Mouse (Mus musculus): Measurements from ENCODE around the gene Pah. TPM values are rescaled to one million over a fixed set of nuclear protein-coding genes. Genes with fewer than 3 reads are reported as not detected.

Gene Pah
- total RNA-seq, 2 experiments from 2014 or later, result 1.5 to 1.8 TPM

GRCm38 (mm10) chr10:87501659-87502042, 19.9 kb upstream of the Pah start:
- intact Hi-C loops (cut with DNase I), result no loop called here
- no peak for DNase-seq (ENCODE audit: low spot score)

- intact Hi-C loops (cut with DNase I), result no loop called here
- no peak for DNase-seq (ENCODE audit: low spot score)
Measured at GRCm38 (mm10) chr10:87502283-87502682, 19.3 kb upstream of the Pah start.

- intact Hi-C loops (cut with DNase I), result loop anchor here (1.0 to 2.0 kb wide), 2 partner anchors 413 to 479 kb away; no protein-coding TSS in a partner anchor
- no peak for DNase-seq (ENCODE audit: low spot score)
Measured at GRCm38 (mm10) chr10:87503946-87504345, 17.6 kb upstream of the Pah start.

- intact Hi-C loops (cut with DNase I), result no loop called here
- no peak for DNase-seq (ENCODE audit: low spot score)
Measured at GRCm38 (mm10) chr10:87508581-87508980, 13.0 kb upstream of the Pah start.

DNA sequence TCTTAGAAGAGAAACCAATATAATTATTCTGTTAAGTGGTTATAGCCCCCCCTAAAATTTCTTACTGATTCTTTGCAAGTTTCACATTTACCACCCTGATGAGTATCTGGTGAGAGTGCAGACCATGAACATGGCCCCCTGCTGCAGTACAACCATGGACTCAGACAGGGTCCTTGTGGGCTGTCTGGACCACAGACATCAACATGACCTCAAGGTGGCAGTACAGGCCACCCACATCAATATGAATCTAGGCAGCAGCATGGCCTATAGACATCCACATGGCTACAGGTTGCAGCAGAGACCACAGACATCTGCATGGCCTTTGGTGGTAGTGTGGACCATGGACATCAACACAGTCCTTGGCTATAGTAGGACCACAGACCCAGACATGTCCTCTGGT, 8.5 kb upstream of the Pah start:
- DNase-seq (ENCODE audit: low spot score), result no peak
- intact Hi-C loops (cut with DNase I), result no loop called here

- no peak for DNase-seq (ENCODE audit: low spot score)
- intact Hi-C loops (cut with DNase I), result no loop called here
Measured at GRCm38 (mm10) chr10:87518585-87518984, 3.0 kb upstream of the Pah start.

- intact Hi-C loops (cut with DNase I), result no loop called here
- no peak for DNase-seq (ENCODE audit: low spot score)
Measured at GRCm38 (mm10) chr10:87520401-87521116, 1.0 kb upstream of the Pah start.

- intact Hi-C loops (cut with DNase I), result no loop called here
- no peak for DNase-seq (ENCODE audit: low spot score)
Measured at GRCm38 (mm10) chr10:87534172-87534571, 12.6 kb downstream of the Pah start.

DNA sequence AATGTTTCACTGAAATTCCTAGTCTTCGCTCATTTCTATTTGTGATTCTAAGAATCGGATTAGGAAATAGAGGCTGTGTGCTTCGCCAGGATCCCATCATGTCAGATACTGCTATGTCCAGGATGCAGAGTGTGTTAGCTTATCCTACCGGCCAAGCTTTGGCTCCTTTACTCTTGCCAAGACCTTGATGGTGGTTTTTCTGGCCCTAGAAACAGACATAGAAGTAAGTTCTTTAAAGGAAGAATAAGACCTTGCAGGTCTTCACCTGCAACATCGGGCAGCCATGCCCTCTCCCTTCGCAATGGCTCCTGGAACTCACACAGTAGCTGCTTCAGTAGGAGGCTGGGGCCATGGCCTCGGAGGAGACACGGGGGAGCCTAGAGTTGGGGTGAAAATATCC, 24.2 kb downstream of the Pah start:
- intact Hi-C loops (cut with DNase I), result no loop called here
- DNase-seq (ENCODE audit: low spot score), result no peak

- intact Hi-C loops (cut with DNase I), result no loop called here
- DNase-seq (ENCODE audit: low spot score), result no peak
Measured at GRCm38 (mm10) chr10:87546299-87547234, 25.0 kb downstream of the Pah start.

DNA sequence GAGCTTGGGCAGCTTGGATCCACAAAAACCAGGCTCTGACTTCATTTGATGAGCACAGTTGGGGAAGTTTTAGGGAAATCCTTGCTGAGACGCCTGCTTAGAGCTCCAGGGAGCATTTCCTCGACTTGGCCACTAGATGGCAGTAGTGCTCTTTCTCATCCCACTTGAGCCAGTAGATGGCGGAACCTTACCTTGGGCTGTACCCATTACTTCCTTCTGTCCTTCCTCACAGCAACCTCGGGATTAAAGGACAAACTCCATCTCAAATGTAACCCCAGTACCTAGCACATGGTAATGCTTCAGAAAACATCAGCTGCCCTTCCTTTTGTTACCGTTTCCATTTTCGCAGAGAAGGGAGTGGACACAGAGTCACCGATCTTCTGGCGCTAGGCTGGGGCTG, 31.1 kb downstream of the Pah start:
- no peak for DNase-seq (ENCODE audit: low spot score)
- intact Hi-C loops (cut with DNase I), result loop anchor here (1.0 to 10.0 kb wide), 3 partner anchors 422 to 882 kb away; no protein-coding TSS in a partner anchor

- intact Hi-C loops (cut with DNase I), result loop anchor here (10.0 kb wide), 2 partner anchors 418 to 878 kb away; no protein-coding TSS in a partner anchor
- DNase-seq (ENCODE audit: low spot score), result no peak
Measured at GRCm38 (mm10) chr10:87556441-87556840, 34.8 kb downstream of the Pah start.

DNA sequence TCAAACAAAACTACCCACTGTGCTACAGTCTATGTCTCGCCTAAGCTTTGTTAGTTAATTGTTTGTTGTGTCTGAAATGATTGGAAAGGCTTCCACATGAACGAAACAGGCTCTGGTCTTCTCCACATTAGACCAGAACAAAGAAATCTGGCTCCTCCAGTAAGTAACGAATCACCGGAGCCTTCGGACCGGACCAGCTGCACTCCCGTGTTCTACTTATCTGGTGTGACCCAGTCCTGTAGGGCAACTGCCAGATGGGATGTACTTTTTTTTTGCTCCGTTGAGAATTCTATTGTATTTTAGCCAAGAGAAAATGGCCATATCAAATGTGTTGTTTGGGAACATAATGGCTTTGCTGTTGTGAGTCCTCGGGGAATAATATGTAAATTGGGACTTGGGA, 42.2 kb downstream of the Pah start:
- intact Hi-C loops (cut with DNase I), result no loop called here
- no peak for DNase-seq (ENCODE audit: low spot score)

- intact Hi-C loops (cut with DNase I), result no loop called here
- DNase-seq (ENCODE audit: low spot score), result no peak
Measured at GRCm38 (mm10) chr10:87565712-87566111, 44.1 kb downstream of the Pah start.

GRCm38 (mm10) chr10:87572500-87572899, 50.9 kb downstream of the Pah start:
- no peak for DNase-seq (ENCODE audit: low spot score)
- intact Hi-C loops (cut with DNase I), result no loop called here

GRCm38 (mm10) chr10:87586696-87587095, 65.1 kb downstream of the Pah start:
- DNase-seq (ENCODE audit: low spot score), result no peak

DNA sequence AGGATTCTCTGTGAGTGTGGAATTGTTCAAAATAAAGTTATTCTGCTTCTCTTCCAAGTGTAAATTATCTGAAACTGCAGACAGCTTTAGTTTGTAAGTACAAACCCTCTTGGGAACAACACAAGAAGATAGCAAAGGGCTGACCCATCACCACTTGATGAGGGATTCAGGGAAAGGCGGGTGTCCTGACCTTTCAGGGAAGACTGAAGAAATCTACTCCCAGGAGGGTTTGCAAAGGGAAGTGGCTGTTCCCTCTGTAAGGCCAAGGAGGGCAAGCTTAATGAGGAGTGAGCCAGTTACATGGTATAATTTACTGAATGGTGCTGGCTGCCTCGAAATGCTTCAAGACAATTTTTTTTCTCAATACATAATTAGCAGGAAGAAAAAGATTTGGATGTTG, 72.3 kb downstream of the Pah start:
- no peak for DNase-seq (ENCODE audit: low spot score)
- intact Hi-C loops (cut with DNase I), result no loop called here

More at GRCm38 (mm10) chr10:87586696-87587095, 65.1 kb downstream of the Pah start:
- intact Hi-C loops (cut with DNase I), result no loop called here

GRCm38 (mm10) chr10:87596361-87597074, 74.9 kb downstream of the Pah start:
- no peak for DNase-seq (ENCODE audit: low spot score)
- intact Hi-C loops (cut with DNase I), result loop anchor here (2.0 kb wide), 2 partner anchors 708 to 730 kb away; no protein-coding TSS in a partner anchor

GRCm38 (mm10) chr10:87597075-87597677, 75.6 kb downstream of the Pah start:
- DNase-seq (ENCODE audit: low spot score), result no peak
- intact Hi-C loops (cut with DNase I), result loop anchor here (2.0 kb wide), 2 partner anchors 708 to 730 kb away; no protein-coding TSS in a partner anchor

DNA sequence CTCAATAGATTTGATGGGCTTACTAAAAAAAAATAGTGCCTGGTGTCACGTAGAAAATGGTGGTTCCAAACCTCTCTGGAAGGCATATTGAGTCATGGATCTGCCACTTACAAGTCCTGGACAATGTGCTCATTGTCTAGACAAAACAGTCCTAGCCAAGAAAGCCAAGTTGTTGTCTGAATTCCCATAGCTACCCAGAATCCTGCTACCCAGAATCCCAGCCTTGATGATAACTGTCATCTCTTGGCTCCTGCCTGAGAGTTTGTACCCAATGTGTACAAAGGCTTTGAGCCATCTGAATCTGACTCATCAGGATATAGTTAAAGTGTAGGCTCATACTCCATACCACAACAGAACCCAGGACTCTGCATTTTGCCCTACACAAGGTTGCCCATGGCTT, 80.6 kb downstream of the Pah start:
- DNase-seq (ENCODE audit: low spot score), result no peak
- intact Hi-C loops (cut with DNase I), result no loop called here
